Mouse (Mus musculus) neural tube, embryonic 14.5 days (tissue): ENCODE measurements around the gene Gm28048. TPM values are rescaled to one million over a fixed set of nuclear protein-coding genes. Genes with fewer than 3 reads are reported as not detected.

Source experiments
- ATAC-seq: fragments of 200-750 bp; cut with Nextera tagmentation; 2 replicates; pipeline ENCODE4 v1.8.0; 2017; ENCODE audit warnings: low read depth, mild to moderate bottlenecking, moderate TSS enrichment, moderate library complexity
- H3K27ac ChIP-seq: fragments of 300-500 bp; sonication (generic); 2 replicates; pipeline ENCODE4 v1.5.1; 2014; ENCODE audit warnings: low read depth, mild to moderate bottlenecking, control low read depth, low read length, moderate library complexity, mixed read lengths
- H3K27me3 ChIP-seq: fragments of 300-500 bp; sonication (generic); 2 replicates; pipeline ENCODE4 v1.6.1; 2014; ENCODE audit warnings: low read length; ENCODE audit not compliant: control insufficient read depth, insufficient read depth
- H3K36me3 ChIP-seq: fragments of 300-500 bp; sonication (generic); 2 replicates; pipeline ENCODE4 v1.6.1; 2014; ENCODE audit warnings: low read length, mixed read lengths; ENCODE audit not compliant: control insufficient read depth, insufficient read depth
- H3K4me1 ChIP-seq: fragments of 300-500 bp; sonication (generic); 2 replicates; pipeline ENCODE4 v1.6.1; 2014; ENCODE audit warnings: low read length; ENCODE audit not compliant: control insufficient read depth, insufficient read depth
- H3K4me2 ChIP-seq: fragments of 300-500 bp; sonication (generic); 2 replicates; pipeline ENCODE4 v1.6.1; 2014; ENCODE audit warnings: mild to moderate bottlenecking, low read depth, low read length, control low read depth
- H3K4me3 ChIP-seq: fragments of 300-500 bp; sonication (generic); 2 replicates; pipeline ENCODE4 v1.5.1; 2014; ENCODE audit warnings: low read depth, low read length, control low read depth, mixed read lengths
- H3K9ac ChIP-seq: fragments of 300-500 bp; sonication (generic); replicated peaks from 2 replicates; pipeline ENCODE4 v1.6.1; 2014; ENCODE audit warnings: low read depth, mild to moderate bottlenecking, control low read depth, low read length, mixed read lengths
- H3K9me3 ChIP-seq: fragments of 300-500 bp; sonication (generic); 2 replicates; pipeline ENCODE4 v1.6.1; 2016; ENCODE audit warnings: low read length; ENCODE audit not compliant: control insufficient read depth
- WGBS: fragments of 180-500 bp; shearing (Covaris S2); extraction: QIAGEN DNeasy Blood & Tissue Kit; methylation state at CpG from one replicate; pipeline ENCODE4 v1.1.7; 2014; 5-methylcytosine and 5-hydroxymethylcytosine counted together
- polyA plus RNA-seq: library from polyadenylated mRNA; unstranded; fragments of >200 nt; fragmentation: Nextera tagmentation; extraction: Ambion mirVana; gene quantifications from 2 replicates; pipeline ENCODE4 v1.2.1, GENCODE M21; 2014

Gm28048 gene
- polyA plus RNA-seq, 1 experiment from 2014 or later, result 1.7 TPM

DNA sequence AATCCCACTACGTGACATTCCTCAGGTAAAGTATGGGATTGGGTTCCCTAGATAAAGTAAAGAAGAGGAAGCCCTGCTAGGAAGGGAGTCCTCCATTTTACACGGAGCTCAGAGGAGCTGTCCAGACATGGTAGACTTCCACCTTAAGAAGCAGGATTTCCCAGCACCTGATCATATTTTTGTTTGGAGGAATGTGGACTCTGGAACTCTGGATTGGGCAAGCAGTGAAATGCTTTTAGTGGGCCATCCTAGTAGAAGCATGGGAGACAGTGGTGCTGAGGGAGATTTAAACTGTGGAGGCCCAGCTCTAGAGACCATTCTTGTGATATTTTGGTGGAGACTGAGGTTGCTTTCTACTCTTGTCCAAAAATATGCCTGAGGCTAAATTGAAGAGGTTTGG is 59.3 kb downstream of the Gm28048 start:
- WGBS, result 94% methylated on average over 2 of the region's 2 CpGs
- H3K27me3 ChIP-seq, result no peaks in the 10 kb centered on the region
- no peaks in the 10 kb centered on the region for H3K4me1 ChIP-seq
- H3K36me3 ChIP-seq, result no peaks in the 10 kb centered on the region
- no peaks in the 10 kb centered on the region for H3K9me3 ChIP-seq
- no peak overlapping the region for H3K4me3 ChIP-seq
- no peak overlapping the region for H3K4me2 ChIP-seq
- H3K9ac ChIP-seq, result no peak overlapping the region
- H3K27ac ChIP-seq, result no peak overlapping the region
- ATAC-seq, result no peak

DNA sequence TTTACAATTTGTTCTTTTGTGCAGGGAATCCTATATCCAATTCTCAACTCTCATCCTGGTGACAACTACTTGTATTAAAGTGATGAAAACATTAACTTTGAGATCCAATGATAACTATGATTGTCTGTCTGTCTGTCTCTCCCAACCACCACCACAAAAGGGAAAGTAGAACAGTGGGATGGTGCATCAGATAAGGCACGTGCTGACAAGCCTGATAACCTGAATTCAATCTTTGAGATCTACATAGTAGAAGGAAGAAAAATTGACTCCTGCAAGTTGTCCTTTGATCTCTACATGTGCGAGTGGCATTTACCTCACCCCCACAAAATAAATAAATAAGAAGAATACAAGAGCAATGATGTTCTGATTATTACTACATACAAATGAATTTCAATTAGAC is 62.6 kb downstream of the Gm28048 start:
- Histone ChIP-seq H3K27ac (no peak overlapping the region), H3K4me3 (no peak overlapping the region), H3K9me3 (no peaks in the 10 kb centered on the region), H3K27me3 (no peaks in the 10 kb centered on the region), H3K4me1 (no peaks in the 10 kb centered on the region), H3K9ac (no peak overlapping the region), H3K36me3 (no peaks in the 10 kb centered on the region), H3K4me2 (no peak overlapping the region)
- WGBS, result 82% methylated on average over 2 of the region's 2 CpGs
- ATAC-seq, result no peak

DNA sequence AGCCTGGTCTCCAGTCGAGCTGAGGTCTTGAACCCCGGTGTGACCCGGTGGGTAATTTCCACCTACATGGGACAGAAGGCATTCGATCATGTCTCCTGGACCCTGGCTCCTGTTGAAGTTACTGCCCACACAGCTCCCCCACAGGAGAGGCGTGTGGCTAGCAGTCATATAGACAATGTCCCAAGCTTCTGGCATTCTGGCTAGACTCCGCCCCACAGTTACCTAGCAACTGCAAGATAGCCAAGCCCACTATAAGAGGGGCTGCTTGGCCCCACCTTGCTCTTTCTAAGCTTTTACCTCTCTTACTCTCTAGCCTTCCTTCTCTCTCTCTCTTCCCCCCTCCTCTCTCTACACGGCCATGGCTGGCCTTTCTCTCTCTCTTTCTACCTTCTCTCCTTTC is 64.1 kb downstream of the Gm28048 start:
- no peak overlapping the region for H3K4me3 ChIP-seq

DNA sequence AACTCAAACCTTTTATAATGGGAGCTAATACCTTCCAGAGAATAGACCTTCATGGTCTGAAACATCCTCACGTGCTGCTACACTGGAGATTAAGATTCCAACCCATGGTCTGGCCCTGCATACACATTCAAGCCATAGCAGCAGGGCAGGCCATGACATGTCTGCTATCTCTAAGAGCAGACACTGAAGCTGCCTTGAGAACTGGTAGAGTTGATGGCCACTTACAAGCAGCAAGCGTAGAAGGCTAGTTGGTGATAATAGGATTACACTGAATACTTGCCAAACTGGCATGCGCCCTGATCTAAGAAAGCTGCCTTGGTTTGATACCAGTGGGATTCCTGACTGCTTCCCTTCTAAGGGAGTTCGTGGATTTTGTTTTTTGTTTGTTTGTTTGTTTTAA is 68.1 kb downstream of the Gm28048 start:
- Histone ChIP-seq H3K9me3 (no peaks in the 10 kb centered on the region), H3K4me1 (no peaks in the 10 kb centered on the region), H3K4me2 (no peak overlapping the region), H3K27me3 (no peaks in the 10 kb centered on the region), H3K27ac (no peak overlapping the region), H3K9ac (no peak overlapping the region), H3K36me3 (no peaks in the 10 kb centered on the region), H3K4me3 (no peak overlapping the region)
- no peak for ATAC-seq
- 95% methylated on average over 4 of the region's 4 CpGs for WGBS

More for the DNA sequence above, 64.1 kb downstream of the Gm28048 start:
- H3K9ac ChIP-seq, result no peak overlapping the region
- 89% methylated on average over 7 of the region's 7 CpGs for WGBS
- no peaks in the 10 kb centered on the region for H3K36me3 ChIP-seq
- no peaks in the 10 kb centered on the region for H3K9me3 ChIP-seq
- H3K4me2 ChIP-seq, result no peak overlapping the region
- no peak overlapping the region for H3K27ac ChIP-seq
- H3K4me1 ChIP-seq, result no peaks in the 10 kb centered on the region
- no peaks in the 10 kb centered on the region for H3K27me3 ChIP-seq
- no peak for ATAC-seq

DNA sequence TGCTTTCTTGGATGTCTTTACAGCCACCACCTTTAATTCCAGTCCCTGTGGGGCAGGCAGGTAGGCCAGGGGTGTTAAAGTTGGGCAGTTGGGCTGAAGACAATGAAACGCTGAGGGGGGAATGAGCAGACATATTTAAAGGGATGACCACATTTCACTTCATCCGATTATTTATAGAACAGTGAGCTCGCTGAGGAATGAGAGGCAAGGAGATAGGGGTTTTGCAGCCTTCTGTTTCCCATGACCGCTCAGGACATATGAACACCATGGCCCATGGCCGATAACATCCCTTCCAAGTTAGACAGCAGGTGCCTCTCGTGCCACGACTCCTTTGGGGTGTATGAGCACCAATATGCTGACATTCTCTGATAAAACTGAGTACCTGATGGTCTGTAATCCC is 70.1 kb downstream of the Gm28048 start:
- Histone ChIP-seq H3K9ac (no peak overlapping the region), H3K4me3 (no peak overlapping the region), H3K4me2 (no peak overlapping the region), H3K27ac (no peak overlapping the region), H3K36me3 (no peaks in the 10 kb centered on the region), H3K27me3 (no peaks in the 10 kb centered on the region), H3K4me1 (no peaks in the 10 kb centered on the region), H3K9me3 (no peaks in the 10 kb centered on the region)
- ATAC-seq, result no peak
- 98% methylated on average over 7 of the region's 7 CpGs for WGBS

DNA sequence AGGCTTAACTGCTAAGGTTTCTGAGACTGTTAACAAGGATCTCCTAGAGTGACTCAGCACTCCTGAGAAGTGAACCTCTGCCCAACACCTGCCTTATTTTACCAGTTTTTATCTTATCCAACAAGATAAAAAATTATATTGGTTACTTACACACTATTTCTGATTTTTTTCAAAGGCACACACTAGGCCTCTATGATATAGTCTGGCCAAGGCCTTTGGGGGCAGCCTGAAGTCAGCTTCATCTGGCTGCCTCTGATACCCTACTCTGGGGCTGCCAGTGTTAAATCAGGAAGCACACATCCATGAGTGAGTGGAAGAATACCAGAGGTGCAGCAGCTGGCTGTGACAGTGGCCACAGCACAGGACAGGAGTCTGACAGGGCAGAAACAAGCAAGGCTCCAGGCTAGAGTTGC is 75.4 kb downstream of the Gm28048 start:
- Histone ChIP-seq H3K4me1 (no peaks in the 10 kb centered on the region), H3K9me3 (no peaks in the 10 kb centered on the region), H3K36me3 (no peaks in the 10 kb centered on the region), H3K4me3 (no peak overlapping the region), H3K27ac (no peak overlapping the region), H3K4me2 (no peak overlapping the region), H3K9ac (no peak overlapping the region), H3K27me3 (no peaks in the 10 kb centered on the region)
- ATAC-seq, result 0 out of 2 replicates have a peak, but pooled peaks have one; percentile 38

DNA sequence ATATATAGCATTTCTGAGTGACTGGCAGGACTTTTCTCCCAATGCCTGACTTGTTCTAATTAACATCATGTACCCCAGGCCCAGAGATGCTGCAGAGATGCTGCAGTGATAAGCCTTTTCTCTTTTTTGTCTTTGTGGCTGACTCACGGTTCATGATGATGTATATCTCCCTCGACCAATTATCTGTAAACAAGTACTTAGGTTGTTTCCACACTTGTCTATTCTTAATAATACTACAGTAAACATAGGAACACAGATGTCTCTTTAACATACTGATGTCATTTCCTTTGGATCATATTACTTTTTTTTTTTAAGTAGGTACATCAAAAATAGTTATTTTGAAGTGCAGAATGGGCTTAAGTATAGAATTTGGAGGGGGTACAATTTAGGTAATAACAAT is 79.0 kb downstream of the Gm28048 start:
- H3K9me3 ChIP-seq, result no peaks in the 10 kb centered on the region
- no peaks in the 10 kb centered on the region for H3K4me1 ChIP-seq
- WGBS, result 89% methylated on average over 2 of the region's 2 CpGs
- no peak for ATAC-seq
- H3K4me3 ChIP-seq, result no peak overlapping the region
- no peak overlapping the region for H3K4me2 ChIP-seq
- H3K9ac ChIP-seq, result no peak overlapping the region
- H3K36me3 ChIP-seq, result no peaks in the 10 kb centered on the region; the same call in 1 of the 2 replicates
- no peak overlapping the region for H3K27ac ChIP-seq
- no peaks in the 10 kb centered on the region for H3K27me3 ChIP-seq

DNA sequence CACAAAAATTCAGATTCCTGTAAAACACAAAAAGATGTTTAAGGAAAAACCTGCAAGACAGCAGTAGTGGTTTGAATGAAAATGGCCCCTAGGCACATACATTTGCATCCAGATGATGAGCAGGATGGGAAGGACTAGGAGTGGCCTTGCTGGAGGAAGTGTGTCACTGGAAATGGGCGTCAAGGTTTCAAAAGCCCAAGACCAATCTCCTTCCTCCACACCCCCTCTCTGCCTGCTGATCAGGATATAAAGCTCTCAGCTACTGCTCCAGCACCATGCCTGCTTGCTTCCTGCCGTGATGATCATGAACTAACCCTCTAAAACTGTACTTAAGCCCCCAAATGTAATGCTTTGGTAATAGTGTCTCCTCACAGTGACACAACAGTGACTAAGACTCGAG is 81.8 kb downstream of the Gm28048 start:
- Histone ChIP-seq H3K4me3 (no peak overlapping the region), H3K4me1 (no peaks in the 10 kb centered on the region), H3K36me3 (no peaks in the 10 kb centered on the region; the same call in 1 of the 2 replicates), H3K9ac (no peak overlapping the region), H3K27ac (no peak overlapping the region), H3K27me3 (no peaks in the 10 kb centered on the region), H3K4me2 (no peak overlapping the region), H3K9me3 (no peaks in the 10 kb centered on the region)
- 85% methylated on average over 3 of the region's 3 CpGs for WGBS
- ATAC-seq, result no peak

DNA sequence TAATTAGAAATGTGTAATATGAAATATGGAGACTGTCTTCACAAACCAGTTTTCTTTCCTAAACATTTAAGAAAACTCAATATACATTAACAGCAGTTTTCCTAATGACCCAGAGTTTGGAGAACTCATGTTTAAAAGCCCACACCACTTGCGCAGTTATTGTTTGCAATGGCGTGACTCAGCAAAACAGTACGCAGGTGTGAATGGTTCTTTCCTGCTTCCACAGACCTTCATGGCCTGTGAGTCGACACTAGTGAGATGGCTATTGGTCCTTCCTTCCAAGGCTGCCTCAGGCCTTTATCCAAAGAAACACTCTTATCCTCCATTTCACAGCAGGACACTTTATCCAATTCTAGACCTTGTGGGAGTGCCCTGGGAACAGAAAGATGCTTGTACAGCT is 84.2 kb downstream of the Gm28048 start:
- Histone ChIP-seq H3K9me3 (no peaks in the 10 kb centered on the region), H3K4me1 (no peaks in the 10 kb centered on the region), H3K27ac (no peak overlapping the region), H3K9ac (no peak overlapping the region), H3K4me2 (no peak overlapping the region), H3K36me3 (no peaks in the 10 kb centered on the region; the same call in 1 of the 2 replicates), H3K4me3 (no peak overlapping the region), H3K27me3 (no peaks in the 10 kb centered on the region)
- ATAC-seq, result no peak
- 94% methylated on average over 4 of the region's 4 CpGs for WGBS

DNA sequence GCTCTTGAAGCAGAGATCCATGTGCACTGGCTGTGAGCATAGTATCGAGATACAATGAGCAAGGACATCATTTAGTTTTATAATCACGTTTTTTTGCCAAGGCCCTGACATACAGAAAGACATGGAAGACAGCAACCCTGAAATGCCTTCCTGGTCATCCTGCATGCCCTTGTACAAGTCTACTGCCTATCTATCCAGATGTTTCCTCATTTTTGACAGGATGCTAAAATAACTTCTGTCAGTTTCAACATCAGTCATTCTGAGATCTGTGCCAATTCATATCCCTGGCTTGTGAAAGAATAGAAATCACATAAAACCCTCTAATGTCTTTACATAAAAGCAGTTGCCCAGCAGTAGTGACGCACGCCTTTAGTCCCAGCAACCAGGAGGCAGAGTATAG is 84.8 kb downstream of the Gm28048 start:
- H3K4me3 ChIP-seq, result no peak overlapping the region
- H3K9me3 ChIP-seq, result no peaks in the 10 kb centered on the region
- no peak for ATAC-seq
- no peak overlapping the region for H3K27ac ChIP-seq
- no peak overlapping the region for H3K9ac ChIP-seq
- no peaks in the 10 kb centered on the region; the same call in 1 of the 2 replicates for H3K36me3 ChIP-seq
- no peaks in the 10 kb centered on the region for H3K27me3 ChIP-seq
- 89% methylated on average over 4 of the region's 4 CpGs for WGBS
- no peaks in the 10 kb centered on the region for H3K4me1 ChIP-seq
- no peak overlapping the region for H3K4me2 ChIP-seq
